Mouse (Mus musculus) megakaryocyte, adult 5-6 weeks (primary cell): ENCODE results near the gene Ms4a10. TPM values are rescaled to one million over a fixed set of nuclear protein-coding genes. Genes with fewer than 3 reads are reported as not detected.

Source experiments
- ATAC-seq: 2 replicates; pipeline ENCODE4 v1.8.0; 2016; ENCODE audit warnings: mild to moderate bottlenecking, inconsistent platforms; ENCODE audit not compliant: poor library complexity, severe bottlenecking
- total RNA-seq, 2 experiments: library from RNA; stranded (forward) in 1 of 2; stranded (reverse) in 1 of 2; fragments of 153-499, 151-499 nt in 1 of 2; fragments of 221-1000, 200-1000 nt in 1 of 2; gene quantifications; 2 replicates each; pipeline versions ENCODE4 v1.2.3 to v1.2.4; 2015 to 2017

The Ms4a10 gene
- not detected in 2 replicates for total RNA-seq (2015)
- total RNA-seq (2017) = not detected in 2 replicates

DNA sequence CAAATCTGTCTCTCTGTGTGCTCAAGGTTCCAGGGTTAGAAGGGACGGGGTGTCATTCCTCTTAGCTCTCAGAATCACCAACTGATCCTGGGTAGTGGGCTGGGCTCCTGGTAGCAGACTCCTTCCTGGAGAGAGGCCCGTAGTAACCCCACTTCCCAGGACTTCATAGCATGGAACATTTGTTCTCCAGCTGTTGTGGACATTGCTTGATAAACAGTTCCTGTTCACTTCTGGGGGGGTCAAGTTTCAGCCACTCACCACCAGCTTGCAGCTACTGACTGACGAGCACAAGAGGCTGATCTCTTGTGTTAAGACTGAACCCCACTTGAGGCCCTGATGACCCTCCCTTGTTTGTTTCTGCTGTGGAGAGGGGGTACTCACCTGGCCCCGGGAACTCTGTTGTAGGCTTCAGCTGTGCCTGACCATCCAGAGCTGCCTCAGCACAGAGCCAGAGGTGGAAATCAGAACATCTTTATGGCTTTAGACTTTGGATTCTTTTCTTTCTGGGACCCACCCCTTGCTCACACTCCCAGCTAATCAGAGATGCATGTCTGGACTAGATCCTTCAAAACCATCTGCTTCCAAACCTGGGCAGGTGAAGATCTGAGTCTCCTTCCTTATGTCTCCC is at the start of gene Ms4a10:
Gene Ms4a10 (minus strand): TSS at position 433 of the 628 bp plus-strand sequence.
- no peak for ATAC-seq

DNA sequence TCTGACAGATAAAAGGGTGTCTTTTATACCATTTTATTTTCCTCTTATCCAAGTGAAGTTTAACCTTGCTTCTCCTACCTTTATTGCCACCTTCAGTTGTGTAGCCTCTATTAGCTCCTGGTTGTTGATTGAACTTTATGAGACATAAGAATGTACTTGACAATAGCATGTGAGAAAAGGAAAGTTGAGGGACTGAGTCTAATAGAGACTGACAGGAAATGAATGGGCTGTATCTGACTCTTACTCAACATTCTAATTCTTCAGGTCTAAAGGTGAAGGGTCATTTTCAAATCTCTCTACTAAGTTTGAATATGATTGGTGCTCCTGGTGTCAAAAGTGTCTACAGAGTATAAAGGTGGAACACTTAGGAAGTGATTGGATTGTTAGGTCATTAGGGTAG is 47.9 kb upstream of the Ms4a10 start:
- ATAC-seq = no peak

DNA sequence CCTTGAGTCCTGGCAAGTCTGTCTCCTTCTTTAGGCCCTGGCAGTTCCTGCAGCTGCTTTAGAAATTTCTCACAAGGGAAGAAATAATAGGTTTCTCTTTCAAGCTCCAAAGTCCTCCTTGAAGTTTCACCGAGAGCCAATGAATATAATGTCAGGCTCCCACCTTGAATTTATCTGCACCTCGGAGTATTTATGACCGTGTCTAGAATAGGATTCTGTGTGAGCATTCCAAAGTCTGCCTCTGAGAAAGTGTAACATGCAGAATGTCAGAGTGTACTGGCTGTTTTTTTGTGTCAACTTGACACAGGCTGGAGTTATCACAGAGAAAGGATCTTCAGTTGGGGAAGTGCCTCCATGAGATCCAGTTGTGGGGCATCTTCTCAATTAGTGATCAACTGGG is 43.4 kb upstream of the Ms4a10 start, which contains the start of gene Ms4a18:
Gene Ms4a18 (minus strand): TSS at position 141 of the 400 bp plus-strand sequence.
- ATAC-seq = no peak

DNA sequence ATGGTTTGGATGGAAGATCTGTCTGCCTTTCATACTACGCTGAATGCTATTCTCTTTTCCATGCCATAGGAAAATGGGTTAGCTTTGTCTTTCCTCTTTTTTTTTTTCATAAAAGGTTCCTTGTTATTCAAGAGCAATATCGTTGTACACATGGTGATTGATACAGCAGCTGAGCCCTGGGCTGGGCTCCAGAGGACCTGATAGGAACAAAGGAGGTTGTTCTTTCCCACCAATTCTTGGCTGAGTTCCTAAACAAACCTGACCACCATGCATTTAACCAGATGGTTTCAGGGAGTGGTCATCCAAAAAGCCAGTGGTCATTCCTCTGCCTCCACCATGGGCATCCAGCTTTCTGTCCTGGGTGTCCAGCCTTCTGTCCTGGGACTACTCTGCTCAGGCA is 42.8 kb upstream of the Ms4a10 start:
- no peak for ATAC-seq

DNA sequence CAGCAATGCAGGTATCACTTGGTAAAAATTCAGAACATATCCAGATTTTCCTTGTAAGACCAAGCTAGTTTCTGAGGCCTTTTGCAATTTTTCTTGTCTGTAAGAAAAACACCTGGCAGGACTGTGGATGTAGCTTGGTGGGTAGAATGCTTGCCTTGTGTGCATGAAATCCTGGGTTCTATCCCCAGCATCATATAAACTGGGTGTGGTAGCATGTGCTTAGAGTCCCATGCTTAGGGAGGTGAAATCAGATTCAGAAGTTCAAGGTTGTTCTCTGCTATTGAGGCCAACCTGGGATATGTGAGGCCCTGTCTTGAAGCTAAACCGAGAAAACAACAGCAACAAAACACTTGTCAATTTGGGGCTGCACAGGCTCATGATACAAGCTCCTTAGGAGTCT is 41.5 kb upstream of the Ms4a10 start:
- ATAC-seq = no peak

DNA sequence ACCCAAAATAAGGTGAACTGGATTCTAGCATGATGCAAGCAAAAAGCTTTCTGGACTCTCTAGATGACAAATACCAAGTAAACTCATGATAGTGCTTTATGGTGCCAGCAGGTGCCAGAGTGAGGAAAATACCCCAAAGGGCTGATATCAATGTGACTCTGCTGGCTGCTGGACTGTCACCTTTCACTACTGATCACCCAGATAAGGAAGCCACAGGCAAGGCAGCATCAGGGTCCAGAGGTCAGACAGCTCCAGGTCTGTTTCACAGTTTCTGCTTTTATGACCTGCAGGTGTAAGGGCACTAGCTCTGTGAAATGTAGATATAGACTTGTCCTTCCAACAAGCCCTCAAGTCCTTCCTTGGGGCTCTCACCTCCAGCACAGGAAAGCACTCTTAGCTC is 41.0 kb upstream of the Ms4a10 start:
- ATAC-seq = no peak

DNA sequence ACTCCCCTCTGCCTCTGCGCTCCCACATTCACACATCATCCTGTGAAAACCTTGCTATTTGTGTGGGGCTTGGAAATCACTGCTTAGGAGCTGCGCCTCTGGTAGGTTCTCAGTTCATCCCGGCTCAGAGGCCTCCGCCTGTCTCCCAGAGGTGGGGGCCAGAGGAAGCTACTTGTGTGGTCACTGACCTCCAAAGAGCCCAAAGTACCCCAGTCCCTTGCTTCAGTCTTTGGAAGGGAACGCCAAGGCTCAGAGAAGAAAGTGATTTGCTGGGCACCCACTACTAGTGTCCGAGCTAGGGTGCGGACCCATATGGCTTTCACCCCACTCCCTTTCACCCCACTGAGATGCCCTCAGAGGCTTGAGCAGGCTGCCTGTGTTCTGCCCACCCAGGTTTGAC is 18.7 kb upstream of the Ms4a10 start, which contains the start of gene Ms4a15:
Gene Ms4a15 (minus strand): TSS at position 101 of the 400 bp plus-strand sequence.
- ATAC-seq = no peak

DNA sequence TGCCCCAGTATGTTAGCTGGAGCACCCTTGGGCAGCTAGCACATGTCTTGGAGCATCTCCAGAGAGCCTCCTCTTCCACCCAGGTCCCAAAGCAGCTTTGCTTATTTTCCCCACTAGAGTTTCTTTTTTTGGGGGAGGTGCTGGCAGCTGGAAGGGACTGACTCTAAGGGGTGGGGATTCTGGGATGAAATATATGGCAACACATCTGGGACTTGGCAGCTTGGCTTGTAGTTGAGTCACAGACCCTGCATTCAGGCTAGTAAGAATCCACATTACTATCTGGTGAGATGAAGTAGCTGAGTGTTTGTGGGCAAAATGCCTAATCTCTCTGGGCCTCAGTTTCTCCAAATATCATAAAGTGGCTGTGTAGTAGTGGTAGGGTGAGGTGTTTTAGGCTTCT is 17.4 kb upstream of the Ms4a10 start:
- ATAC-seq = no peak

DNA sequence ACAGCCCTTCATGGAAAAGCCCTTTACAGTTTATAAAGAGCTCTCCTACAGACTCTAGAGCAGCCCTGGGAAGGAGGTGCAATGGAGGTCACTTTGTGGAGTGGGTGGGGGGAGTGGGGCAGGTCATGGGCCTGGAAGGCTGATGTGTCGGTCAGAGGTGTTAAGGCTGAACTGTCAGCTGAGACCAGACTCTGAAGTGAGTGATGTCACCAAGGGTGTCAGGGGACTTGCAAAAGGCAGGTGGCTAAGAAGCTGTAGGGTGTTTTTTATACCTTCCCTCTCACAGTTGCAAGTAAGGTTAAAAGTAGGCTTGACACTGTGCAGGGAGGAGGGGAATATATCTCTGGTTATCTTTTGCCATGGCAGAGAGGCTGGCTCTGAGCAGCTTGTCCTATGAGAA is 16.3 kb upstream of the Ms4a10 start:
- peak; percentile 45 for ATAC-seq

DNA sequence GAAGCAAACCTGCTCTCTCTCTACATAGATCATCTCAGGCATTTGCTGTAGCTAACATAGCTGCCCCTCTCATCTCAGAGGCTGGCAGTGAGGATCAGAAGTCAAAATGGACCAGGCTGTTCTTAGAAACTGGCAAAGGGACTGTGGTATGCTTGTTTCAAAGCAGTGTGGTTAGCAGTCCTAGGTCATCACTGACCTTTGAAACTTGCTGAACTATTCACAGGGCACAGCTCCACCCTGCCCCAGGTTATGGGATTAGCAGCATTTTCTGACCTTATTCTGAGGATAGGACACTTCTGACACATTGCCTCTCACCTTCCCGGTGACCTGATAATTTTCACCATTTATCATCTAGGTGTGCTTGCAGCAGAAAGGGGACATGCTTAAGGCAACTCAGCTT is 14.1 kb upstream of the Ms4a10 start:
- peak; percentile 40; the same call in 1 of the 2 replicates for ATAC-seq

DNA sequence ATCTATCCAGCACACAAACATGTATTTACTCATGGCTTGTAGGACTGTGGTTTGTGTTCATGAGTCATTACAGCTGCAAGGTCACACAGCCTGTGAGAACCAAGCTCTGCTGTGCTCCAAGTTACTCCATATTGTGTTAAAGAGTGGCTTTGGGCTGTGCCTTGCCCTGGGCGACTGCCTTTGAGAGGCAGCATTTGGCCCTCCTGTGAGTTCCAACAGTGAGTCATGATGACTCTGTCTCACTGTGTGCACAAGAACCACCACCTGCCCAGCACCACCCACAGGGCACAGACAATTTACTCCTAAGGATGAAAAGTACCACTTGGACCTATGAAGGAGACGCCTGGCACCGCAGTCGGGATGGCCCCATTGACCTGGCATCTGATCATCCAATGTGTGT is 11.4 kb upstream of the Ms4a10 start:
- ATAC-seq = no peak

DNA sequence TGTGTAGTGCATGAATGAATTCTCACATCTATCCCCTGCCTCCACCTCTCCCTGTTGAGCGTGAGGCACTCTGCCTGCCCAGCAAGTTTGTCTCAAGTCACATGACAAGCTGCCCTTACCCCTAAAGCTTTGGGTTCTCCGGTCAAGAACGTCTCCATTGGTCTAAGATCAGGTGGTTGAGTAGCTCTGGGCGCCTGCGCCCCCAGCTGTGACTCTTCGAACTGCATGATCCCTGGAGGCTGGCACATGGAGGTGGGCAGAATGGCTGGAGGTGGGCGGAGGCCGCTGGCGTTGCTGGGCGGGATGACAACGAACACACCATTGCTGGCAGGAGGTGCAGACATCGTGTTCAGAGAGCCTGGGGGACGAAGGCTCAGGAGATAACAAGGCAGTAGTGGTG is 10.1 kb upstream of the Ms4a10 start:
- ATAC-seq = no peak

DNA sequence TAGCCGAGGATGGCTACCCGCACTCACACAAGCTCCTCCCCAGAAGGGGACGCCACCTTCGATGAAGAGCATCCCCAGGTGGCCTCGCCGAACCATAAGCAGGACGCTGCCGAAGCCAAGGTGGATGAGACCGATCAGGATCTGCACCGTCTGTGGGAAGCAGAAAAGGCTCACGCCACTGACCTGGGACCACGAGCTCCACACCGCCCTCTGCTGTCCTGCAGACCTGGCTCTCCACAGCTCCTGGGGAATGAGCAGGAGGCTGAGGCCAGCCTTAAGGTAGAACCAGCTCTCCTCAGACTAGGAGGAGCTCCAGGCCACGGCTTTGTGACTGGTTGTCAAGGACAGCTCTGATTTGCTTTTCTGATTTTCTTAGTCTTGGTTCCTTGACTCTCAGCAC is 8.7 kb upstream of the Ms4a10 start:
- 0 out of 2 replicates have a peak, but pooled peaks have one; percentile 28 for ATAC-seq

DNA sequence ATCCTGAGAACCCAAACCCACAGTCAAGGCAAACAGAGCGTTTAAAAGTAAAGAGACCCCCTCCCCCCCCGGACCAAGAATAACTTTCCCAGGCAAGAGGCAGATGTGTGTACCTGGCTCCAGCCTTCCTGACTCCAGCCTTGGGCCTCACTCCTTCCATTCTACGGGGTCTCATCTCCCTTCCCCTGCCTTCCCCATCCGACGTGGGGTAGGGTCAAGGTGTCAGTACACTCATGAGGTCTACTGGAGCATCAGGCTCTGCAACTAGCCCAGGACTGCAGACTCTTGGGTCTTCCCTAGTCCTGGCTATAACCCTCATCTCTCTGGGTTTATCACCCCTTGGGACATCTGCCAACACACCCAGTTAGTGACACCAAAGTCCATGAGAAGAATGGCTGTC is 5.7 kb upstream of the Ms4a10 start:
- no peak for ATAC-seq

DNA sequence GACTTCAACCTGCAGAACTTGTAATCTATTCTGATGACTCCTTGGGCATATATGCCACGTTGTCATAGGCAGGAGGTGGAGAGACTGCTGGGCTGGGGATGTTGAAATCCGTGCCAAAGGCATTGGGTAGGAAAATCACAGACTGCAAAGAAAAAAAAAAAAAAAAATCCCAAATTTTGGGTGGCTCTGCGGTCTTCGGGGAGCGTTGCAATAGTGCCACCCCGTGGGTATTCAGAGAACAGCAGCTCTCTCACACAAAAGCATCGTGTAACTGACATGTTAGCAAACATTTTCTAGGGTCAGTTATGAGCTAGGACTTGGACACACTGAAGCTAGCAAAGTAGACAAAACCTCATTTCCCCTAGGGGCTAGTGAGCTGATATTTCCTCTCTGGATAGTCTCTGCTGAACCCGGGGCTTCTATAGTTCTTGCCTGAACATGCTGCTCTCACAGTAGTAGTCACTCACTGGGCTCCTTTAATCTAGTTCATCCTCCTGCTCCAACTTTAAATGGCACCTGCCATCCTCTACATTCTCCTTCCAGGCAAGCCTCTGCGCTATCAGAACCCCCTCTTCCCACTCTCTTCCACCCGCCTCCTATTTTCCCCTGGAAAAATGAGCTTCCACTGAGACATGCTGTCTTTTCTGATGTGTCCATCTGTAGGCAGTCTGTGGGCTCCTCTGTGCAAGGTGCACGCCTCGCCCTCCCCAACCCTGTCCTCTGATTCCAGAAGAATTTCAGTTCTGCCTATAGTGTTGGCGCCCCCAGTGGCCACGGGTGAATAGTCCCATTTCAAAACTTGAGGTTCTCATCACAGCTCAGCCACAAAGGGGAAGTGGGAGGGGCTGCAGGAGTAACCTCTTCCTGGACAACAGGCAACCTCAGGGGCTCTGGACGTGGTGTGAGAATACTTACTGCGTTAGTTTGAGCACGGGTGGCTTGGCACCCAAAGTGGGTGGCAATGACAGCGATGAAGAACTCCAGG is 5.0 kb upstream of the Ms4a10 start:
- peak; percentile 95 for ATAC-seq

DNA sequence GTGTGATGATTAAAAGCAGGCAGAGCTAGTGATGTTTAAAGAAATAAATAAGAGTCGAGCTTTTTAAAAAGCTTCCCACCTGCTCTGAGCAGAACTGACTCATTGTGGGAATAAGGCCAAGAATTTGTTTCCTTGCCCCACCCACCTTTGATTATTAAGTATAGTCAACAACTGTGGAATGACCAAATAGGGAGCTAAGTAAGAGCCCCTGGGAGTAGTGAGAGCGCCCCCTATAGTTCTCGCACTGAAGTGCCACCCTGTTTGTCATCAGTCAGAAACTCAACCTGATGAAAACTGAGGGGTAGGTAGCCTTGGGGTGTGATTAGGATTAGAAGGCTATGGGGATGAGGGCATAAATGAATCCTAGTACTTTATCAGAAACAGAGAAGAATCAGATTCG is 1.8 kb upstream of the Ms4a10 start:
- ATAC-seq = no peak

DNA sequence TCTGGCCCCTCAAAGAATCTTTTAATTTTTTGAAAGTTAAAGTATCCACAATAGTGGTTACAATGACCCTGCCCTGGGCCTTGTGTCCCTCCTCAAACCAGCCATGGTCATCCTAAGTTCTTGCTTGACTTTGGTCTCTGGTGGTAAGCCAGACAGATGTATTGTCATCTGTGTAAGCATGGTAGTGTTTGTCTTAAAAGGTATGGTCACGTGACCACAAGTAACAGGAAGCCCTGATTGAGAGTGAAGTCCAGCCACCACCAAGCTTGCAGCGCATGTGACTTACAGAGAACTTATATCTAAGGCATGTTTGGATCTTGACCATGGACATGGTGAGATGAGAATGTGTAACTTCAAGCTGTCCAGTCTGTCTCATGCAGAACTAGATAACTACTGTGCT is 717 bp upstream of the Ms4a10 start:
- no peak for ATAC-seq

DNA sequence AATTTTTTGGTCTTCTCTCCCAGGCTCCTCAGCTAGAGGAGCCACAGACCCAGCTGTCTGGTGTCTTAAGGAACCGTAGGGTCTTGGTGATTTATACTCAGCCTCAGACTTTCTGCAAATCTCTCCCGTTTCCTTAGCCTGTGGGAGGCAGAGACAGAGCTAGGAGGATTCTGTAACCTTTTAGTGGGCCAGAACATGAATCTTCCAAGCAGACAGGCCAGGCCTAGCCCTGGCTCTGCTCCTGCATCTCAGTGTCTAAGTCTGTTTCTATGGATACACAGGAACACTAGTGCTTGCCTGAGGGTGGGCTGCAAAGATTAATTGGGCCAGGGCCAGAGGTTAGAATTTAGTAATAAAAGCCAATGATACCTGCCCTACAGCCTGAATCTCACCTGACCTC is 1.3 kb downstream of the Ms4a10 start:
- no peak for ATAC-seq

DNA sequence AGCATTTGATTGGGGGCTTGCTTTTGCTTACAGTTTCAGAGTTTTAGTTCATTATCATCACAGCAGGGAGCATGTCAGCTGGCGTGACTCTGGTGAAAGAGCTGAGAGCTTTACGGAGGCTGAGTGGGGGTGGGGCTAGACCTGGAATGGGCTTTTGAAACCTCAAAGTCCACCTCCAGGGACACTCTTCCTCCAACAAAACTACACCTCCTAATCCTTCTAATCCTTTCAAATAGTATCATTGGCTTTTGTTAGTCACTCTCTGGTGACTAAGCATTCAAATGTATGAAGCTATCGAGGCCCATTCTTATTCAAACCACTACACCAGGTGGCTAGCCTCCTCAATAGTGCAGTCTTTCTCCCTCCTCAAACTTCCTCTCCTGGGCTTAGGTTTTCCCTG is 1.8 kb downstream of the Ms4a10 start:
- no peak for ATAC-seq

DNA sequence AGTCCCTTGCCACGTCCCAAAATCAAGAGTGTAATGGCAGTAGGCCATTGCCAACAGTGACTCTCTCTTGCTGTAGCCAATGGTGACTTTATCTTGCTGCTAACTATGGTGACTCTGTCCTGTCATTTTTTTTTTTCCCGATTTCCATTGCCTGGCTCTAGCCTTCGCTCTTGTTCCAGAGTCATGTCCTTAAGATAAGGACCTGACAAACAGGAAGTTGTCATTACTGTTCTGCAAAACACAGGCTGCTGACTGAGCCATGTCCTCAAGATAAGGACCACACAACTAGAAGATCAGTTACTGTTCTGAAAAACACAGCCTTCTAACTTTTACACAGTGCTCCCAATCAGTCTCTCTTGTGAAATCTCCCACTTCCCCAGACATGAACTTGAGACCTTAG is 4.0 kb downstream of the Ms4a10 start:
- peak; percentile 15; the same call in 1 of the 2 replicates for ATAC-seq

DNA sequence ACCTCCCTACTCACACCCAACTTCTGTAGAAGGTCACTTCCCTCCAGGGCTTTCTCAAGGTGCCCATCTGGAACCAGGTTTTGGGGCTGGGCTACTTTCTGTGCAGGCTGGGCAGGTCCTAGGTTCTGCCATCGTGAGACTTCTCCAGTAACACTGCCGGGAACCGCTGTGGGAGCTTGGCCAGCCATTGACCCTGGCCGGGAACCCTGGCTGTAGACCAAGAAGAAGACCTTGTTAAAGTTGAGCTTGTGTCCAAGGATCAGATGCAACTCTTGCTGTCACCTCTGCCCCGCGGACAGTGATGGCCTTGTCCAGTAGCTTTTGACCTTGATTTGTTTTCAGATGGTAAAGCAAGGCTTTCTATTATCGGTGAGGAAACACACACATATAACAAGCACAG is 5.9 kb downstream of the Ms4a10 start:
- no peak for ATAC-seq

DNA sequence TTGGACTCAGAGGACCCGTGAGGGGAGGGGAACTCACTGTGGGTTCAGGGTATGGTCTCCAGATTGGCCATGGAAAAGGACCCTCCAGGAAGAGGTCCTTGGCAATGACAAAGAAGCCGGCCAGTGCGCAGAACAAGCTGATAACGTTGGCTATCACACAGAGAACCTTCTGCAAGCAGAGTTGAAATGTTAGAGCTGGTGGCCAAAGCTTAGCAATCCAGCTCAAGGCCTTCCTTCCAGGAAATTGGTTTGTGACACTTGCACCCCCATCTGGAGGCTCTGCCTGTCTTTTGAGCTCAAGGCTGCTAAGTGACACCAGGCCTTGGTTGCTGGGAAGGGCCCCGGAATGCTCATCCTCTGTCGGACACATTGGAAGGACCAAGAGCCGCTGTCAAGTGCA is 8.7 kb downstream of the Ms4a10 start:
- ATAC-seq = no peak
